Mouse (Mus musculus): Measurements from ENCODE around the gene Mrpl33.

DNA sequence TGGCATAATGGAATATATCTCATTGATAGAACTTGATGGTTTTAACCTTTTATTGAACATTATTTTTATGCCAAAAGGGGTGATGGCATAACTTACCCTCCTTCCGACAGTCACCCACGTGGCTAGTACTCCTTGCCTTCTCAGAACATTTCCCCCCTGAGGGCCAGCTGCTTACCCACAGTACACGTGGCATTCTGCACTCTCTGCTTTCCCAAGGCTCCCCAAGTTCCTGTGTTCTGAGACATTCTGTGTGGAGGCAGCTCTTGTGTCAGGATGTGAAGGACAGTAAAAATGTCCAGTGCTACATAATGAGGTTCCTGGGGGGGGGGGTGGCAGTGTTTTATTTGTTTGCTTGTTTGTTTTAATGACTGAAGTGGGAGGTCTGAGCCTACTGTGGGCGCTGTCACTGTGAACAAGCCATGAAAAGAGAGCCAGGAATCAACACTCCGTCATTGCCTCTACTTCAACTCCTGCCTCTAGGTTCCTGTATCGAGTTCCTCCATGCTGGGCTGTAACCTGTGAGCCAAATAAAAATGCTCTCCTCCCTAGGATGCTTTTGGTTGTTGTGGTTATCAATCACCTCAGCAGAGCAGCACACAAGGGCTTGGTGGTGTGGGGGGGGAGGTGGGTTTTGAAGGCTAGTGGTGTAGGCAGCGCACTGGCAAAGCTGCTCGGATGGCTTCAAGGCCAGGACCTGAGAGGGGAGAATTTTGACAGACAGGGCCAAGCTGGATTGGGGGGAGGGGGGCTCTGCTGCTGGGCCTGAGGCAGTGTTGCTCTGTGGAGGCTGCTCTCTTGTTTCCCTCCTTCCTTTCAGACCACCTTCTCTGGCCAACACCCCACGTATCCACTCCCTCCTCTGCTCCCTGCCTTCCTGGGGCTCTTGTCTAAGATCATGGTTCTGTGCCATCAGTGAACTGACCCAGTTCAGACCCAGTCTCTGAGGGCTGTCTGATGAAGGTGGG lies 31.1 kb downstream of the Mrpl33 start:
- TF ChIP-seq CTCF (IDR thresholded peaks at IDR 0.05; ENCODE audit: extremely low read depth, insufficient read length, insufficient replicate concordance, low read depth, low read length) (no peak), POLR2A (IDR thresholded peaks at IDR 0.05; ENCODE audit: low read depth, low read length) (no peak)
